Mouse (Mus musculus) midbrain, embryonic 16.5 days (tissue): Measurements from ENCODE around the gene Medag. TPM values are rescaled to one million over a fixed set of nuclear protein-coding genes. Genes with fewer than 3 reads are reported as not detected.

ENCODE experiments used
- ATAC-seq: fragments of 200-750 bp; cut with Nextera tagmentation; 2 replicates; pipeline ENCODE4 v1.8.0; 2017; ENCODE audit warnings: moderate TSS enrichment
- H3K27ac ChIP-seq: fragments of 300-500 bp; sonication (generic); 2 replicates; pipeline ENCODE4 v1.5.1; 2014; ENCODE audit warnings: mild to moderate bottlenecking, low read length, mixed read lengths
- H3K27me3 ChIP-seq: fragments of 300-500 bp; sonication (generic); 2 replicates; pipeline ENCODE4 v1.6.1; 2014; ENCODE audit warnings: low read depth, low read length, mixed read lengths; ENCODE audit not compliant: control insufficient read depth, insufficient read depth
- H3K36me3 ChIP-seq: fragments of 300-500 bp; sonication (generic); 2 replicates; pipeline ENCODE4 v1.6.1; 2014; ENCODE audit warnings: mild to moderate bottlenecking, low read length, moderate library complexity, mixed read lengths; ENCODE audit not compliant: control insufficient read depth, insufficient read depth
- H3K4me1 ChIP-seq: fragments of 300-500 bp; sonication (generic); 2 replicates; pipeline ENCODE4 v1.6.1; 2014; ENCODE audit warnings: mild to moderate bottlenecking, low read length, mixed read lengths; ENCODE audit not compliant: control insufficient read depth, insufficient read depth
- H3K4me2 ChIP-seq: fragments of 300-500 bp; sonication (generic); 2 replicates; pipeline ENCODE4 v1.6.1; 2014; ENCODE audit warnings: mild to moderate bottlenecking, low read length, mixed read lengths
- H3K4me3 ChIP-seq: fragments of 300-500 bp; sonication (generic); 2 replicates; pipeline ENCODE4 v1.5.1; 2014; ENCODE audit warnings: low read depth, mild to moderate bottlenecking, low read length, moderate library complexity, mixed read lengths
- H3K9ac ChIP-seq: fragments of 300-500 bp; sonication (generic); 2 replicates; pipeline ENCODE4 v1.6.1; 2014; ENCODE audit warnings: low read depth, low read length, mixed read lengths
- H3K9me3 ChIP-seq: fragments of 300-500 bp; sonication (generic); replicated peaks from 2 replicates; pipeline ENCODE4 v1.6.1; 2014; ENCODE audit warnings: mild to moderate bottlenecking, low read length, mixed read lengths; ENCODE audit not compliant: control insufficient read depth, poor library complexity, severe bottlenecking
- WGBS: fragments of 180-500 bp; shearing (Covaris S2); extraction: QIAGEN DNeasy Blood & Tissue Kit; methylation state at CpG from one replicate; pipeline ENCODE4 v1.1.7; 2014; 5-methylcytosine and 5-hydroxymethylcytosine counted together
- polyA plus RNA-seq: library from polyadenylated mRNA; unstranded; fragments of >200 nt; fragmentation: Nextera tagmentation; extraction: Ambion mirVana; gene quantifications from 2 replicates; pipeline ENCODE4 v1.2.1, GENCODE M21; 2015

Gene Medag
- polyA plus RNA-seq, 1 experiment from 2014 or later: 2.0 TPM

DNA sequence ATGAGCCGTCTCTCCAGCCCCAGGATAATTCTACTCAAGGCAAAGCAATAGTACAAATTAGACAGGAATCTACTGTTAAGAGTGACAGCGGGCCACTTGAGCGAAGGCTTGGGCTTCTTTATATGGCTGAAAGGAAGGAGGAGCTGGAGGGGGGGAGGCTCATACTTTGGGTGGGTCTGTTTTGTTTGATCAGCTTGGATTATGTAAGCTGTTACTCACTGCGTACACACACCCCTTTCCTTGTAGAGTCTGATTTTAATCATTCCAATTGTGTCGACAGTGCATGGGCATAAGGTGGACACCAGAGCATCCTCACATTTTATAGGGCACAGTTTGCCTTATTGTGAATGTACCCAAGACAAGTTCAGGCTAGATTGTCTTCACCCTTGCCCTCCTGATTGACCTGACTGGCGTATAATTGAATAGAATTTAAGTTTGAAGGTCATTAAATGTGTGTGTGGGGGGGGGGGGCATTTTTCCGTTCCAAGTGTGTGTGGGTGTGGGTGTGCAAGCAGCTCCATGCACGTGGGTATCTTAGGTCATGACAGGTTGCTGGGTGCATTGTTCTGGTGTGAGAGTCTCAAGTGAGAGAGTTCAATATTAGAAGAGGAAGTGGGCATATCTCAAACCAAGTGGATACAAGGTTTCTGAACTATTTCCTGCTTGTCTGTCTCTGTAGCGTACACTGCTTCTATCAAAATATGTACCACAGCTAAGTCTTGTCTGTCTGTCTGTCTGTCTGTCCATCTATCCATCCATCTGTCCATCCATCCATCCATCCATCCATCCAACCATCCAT lies 3.0 kb downstream of the Medag start:
- Histone ChIP-seq H3K36me3 (no peaks in the 10 kb centered on the region), H3K9ac (no peak overlapping the region), H3K27ac (no peak overlapping the region), H3K9me3 (no peaks in the 10 kb centered on the region), H3K27me3 (peaks cover 3% of the 10 kb centered on the region; the same call in 1 of the 2 replicates), H3K4me1 (peaks cover 18% of the 10 kb centered on the region), H3K4me2 (no peak overlapping the region), H3K4me3 (no peak overlapping the region)
- 82% methylated on average over 9 of the region's 9 CpGs for WGBS
- ATAC-seq: no peak

DNA sequence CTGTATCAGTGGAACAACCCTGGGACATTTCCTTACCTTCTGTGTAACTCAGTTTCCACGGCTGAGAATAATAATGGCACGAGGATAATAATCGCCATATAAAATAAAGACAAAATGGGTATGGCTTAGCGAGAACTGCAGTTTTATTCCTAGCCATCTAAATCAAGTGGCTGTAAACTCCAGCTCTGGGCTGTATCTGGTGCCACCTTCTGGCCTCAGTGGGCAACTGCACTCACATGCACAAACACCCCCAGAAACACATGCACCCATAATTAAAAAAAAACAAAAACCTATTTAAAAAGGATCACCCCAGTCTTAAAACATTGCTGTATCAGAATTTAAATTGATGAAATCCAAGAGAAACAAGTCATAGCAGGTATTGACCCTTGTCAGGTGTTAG lies 5.8 kb downstream of the Medag start:
- H3K27ac ChIP-seq: no peak overlapping the region
- ATAC-seq: no peak
- H3K36me3 ChIP-seq: no peaks in the 10 kb centered on the region
- H3K9me3 ChIP-seq: no peaks in the 10 kb centered on the region
- 97% methylated on average over 4 of the region's 4 CpGs for WGBS
- no peak overlapping the region for H3K4me3 ChIP-seq
- H3K4me1 ChIP-seq: peaks cover 3% of the 10 kb centered on the region
- H3K9ac ChIP-seq: no peak overlapping the region
- H3K4me2 ChIP-seq: no peak overlapping the region
- H3K27me3 ChIP-seq: peaks cover 3% of the 10 kb centered on the region; the same call in 1 of the 2 replicates

DNA sequence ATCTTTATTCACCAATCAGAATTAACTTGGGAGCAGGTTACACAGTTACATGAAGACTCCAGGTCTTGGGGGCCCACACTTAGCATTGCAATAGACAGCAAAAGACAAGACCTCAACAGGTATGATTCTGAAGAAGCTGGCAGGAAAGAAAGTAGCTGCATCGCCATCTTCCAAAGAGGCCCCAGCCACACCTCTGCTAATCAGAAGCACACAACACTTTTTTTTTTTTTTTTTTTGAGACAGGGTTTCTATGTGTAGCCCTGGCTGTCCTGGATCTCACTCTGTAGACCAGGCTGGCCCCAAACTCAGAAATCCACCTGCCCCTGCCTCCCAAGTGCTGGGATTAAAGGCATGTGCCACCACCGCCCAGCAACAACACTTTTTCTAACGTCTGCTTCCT lies 15.0 kb downstream of the Medag start:
- Histone ChIP-seq H3K9ac (no peak overlapping the region), H3K36me3 (no peaks in the 10 kb centered on the region), H3K4me3 (no peak overlapping the region), H3K4me2 (no peak overlapping the region), H3K9me3 (no peaks in the 10 kb centered on the region), H3K27me3 (no peaks in the 10 kb centered on the region), H3K27ac (no peak overlapping the region), H3K4me1 (peaks cover 12% of the 10 kb centered on the region)
- 97% methylated on average over 3 of the region's 3 CpGs for WGBS
- ATAC-seq: no peak

DNA sequence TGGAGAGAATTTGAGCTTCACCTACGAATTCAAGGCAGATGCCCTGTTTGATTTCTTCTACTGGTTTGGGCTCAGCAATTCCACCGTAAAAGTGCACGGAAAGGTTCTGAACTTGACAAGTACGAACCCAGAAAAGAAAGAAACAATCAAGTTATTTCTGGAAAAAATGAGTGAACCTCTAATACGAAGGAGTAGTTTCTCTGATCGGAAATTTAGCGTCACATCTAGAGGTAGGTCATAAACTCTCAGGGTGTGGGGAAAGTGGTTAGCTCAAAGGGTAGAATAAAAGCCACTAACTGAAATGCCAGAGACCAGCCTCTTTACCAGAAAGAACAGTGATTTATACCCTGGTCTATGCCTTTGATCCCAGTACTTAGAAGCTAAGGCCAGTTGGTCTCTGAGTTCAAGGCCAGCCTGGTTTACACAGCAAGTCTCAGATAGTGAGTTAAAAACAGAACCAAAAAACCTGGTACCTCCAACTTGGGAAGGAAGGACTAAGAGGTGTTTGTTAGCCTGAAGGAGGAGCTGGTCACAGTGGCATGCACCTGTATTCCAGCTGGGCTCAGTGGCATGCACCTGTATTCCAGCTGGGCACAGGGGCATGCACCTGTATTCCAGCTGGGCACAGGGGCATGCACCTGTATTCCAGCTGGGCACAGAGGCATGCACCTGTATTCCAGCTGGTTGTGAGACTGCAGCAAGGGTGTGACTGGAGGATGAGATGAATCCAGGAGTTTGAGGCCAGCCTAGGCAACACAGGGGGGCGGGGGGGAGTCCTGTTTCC lies 15.9 kb downstream of the Medag start:
- Histone ChIP-seq H3K36me3 (no peaks in the 10 kb centered on the region), H3K9ac (no peak overlapping the region), H3K4me1 (peaks cover 12% of the 10 kb centered on the region), H3K27ac (no peak overlapping the region), H3K4me3 (no peak overlapping the region), H3K9me3 (no peaks in the 10 kb centered on the region), H3K4me2 (no peak overlapping the region), H3K27me3 (no peaks in the 10 kb centered on the region)
- no peak for ATAC-seq
- WGBS: 94% methylated on average over 8 of the region's 8 CpGs

DNA sequence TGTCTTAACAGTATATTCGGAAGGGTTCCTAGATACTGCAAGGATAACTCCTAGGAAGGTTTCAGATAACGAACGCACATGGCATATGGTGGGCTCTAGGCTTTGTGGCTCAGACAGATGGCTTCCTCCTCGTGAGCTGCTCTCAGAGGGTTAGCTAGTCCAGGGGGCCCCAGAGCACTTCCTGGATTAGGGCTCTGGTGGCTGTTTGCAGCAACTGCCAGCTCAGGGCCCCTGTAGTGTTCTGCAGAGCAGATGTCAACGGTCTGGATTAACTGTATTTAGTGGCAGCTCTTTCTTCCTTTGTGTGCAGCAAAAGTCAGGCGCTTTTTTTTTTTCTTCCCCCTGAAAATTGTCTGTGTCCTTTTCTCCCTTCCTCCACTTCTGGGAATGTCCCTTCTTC lies 16.8 kb downstream of the Medag start:
- peak overlapping the region; percentile 35; the same call in 1 of the 2 replicates for H3K9ac ChIP-seq
- no peaks in the 10 kb centered on the region for H3K9me3 ChIP-seq
- H3K4me2 ChIP-seq: peak overlapping the region; percentile 6; the same call in 1 of the 2 replicates
- H3K4me1 ChIP-seq: peaks cover 12% of the 10 kb centered on the region
- H3K4me3 ChIP-seq: no peak overlapping the region
- H3K36me3 ChIP-seq: no peaks in the 10 kb centered on the region
- ATAC-seq: 0 out of 2 replicates have a peak, but pooled peaks have one; percentile 45
- WGBS: 2% methylated on average over 6 of the region's 6 CpGs
- H3K27me3 ChIP-seq: no peaks in the 10 kb centered on the region
- peak overlapping the region; percentile 39; the same call in 1 of the 2 replicates for H3K27ac ChIP-seq

DNA sequence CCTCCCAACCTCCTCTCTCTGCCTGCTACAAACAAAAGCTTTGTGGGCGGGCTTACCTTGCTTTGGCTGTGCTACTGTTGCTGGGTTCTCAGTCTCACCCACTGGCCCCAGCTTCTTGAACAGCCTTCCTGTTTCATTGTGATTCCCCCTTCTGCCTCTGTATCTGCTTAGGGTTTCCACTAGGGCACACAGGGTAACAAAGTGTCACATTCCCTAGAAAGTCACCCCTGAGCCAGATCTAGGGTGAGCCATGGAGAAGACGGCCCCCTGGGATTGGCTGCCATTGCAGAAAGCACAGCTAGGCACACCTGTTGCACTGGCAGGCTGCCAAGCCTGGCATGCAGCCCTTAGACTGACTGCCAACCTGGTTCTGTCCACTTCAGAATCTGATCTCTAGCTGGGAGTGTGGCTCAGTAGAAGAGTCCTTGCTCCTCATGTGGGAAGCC lies 17.3 kb downstream of the Medag start:
- peak overlapping the region; percentile 39 for H3K27ac ChIP-seq
- no peaks in the 10 kb centered on the region for H3K27me3 ChIP-seq
- no peak overlapping the region for H3K9ac ChIP-seq
- no peaks in the 10 kb centered on the region for H3K9me3 ChIP-seq
- no peaks in the 10 kb centered on the region for H3K36me3 ChIP-seq
- 26% methylated on average over 2 of the region's 2 CpGs for WGBS
- peak; percentile 48; the same call in 1 of the 2 replicates for ATAC-seq
- H3K4me1 ChIP-seq: peaks cover 12% of the 10 kb centered on the region
- no peak overlapping the region for H3K4me2 ChIP-seq
- H3K4me3 ChIP-seq: no peak overlapping the region

DNA sequence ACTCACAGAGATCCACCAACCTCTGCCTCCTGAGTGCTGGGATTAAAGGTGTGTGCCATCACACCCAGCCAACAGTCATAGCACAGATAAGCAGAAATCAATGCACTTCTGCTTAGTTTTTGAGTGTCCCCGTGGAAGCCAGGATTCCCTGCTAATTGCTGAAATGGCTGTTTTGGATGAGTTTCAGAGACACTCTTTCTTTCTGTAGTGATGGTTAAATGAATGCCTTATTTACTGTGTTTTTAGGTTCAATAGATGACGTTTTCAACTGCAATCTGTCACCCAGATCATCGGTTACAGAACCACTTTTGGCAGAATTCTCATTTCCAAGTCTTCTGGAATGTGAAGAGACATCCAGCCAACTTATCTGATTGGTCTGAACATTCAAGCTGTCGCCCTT lies 18.0 kb downstream of the Medag start:
- H3K27ac ChIP-seq: no peak overlapping the region
- H3K4me2 ChIP-seq: no peak overlapping the region
- H3K27me3 ChIP-seq: no peaks in the 10 kb centered on the region
- no peak for ATAC-seq
- H3K9ac ChIP-seq: no peak overlapping the region
- H3K4me1 ChIP-seq: peaks cover 12% of the 10 kb centered on the region
- H3K36me3 ChIP-seq: no peaks in the 10 kb centered on the region
- H3K9me3 ChIP-seq: no peaks in the 10 kb centered on the region
- 84% methylated on average over 4 of the region's 4 CpGs for WGBS
- no peak overlapping the region for H3K4me3 ChIP-seq

DNA sequence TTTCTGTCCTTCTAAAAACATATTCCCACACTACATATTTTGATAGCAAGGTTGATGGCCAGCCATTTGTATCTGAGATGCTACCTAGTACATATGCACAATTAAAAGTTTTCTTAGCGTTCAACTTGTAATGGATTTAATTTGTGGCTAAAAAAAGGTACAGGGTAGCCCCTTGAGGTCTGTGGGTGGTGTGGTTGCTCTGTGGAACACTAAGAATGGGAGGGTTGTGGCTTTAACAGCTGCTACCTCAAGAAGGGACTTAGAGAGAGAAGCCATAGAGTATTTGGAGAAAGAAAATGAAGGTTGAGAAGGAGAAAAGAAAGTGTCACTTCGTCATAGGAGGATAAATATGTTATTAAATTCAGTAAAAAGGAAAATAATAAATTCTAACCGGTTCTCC lies 19.4 kb downstream of the Medag start:
- H3K27ac ChIP-seq: no peak overlapping the region
- no peak overlapping the region for H3K4me3 ChIP-seq
- H3K36me3 ChIP-seq: no peaks in the 10 kb centered on the region
- no peaks in the 10 kb centered on the region for H3K27me3 ChIP-seq
- H3K4me2 ChIP-seq: no peak overlapping the region
- WGBS: 93% methylated on average over 3 of the region's 3 CpGs
- H3K4me1 ChIP-seq: peaks cover 12% of the 10 kb centered on the region
- no peak overlapping the region for H3K9ac ChIP-seq
- no peak for ATAC-seq
- H3K9me3 ChIP-seq: no peaks in the 10 kb centered on the region

DNA sequence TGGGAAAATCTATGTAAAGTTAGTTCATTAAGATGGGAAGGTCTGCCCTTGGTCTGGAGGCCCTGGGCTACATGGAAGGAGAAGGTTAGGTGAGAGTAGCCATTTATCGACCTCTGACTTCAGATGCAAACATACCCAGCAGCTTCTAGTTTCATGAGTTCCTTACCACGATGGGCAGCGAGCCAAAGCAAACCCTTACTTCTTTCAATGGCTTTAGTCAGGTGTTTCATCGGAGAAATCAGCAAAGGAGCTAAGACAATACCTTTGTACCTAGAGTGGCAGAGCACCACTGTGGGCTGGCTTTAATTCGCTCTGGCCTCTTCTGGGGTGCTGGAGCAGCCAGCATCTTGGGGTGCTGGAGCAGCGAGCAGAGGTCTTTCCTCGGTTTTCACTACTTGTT lies 22.1 kb downstream of the Medag start:
- no peaks in the 10 kb centered on the region for H3K9me3 ChIP-seq
- peaks cover 4% of the 10 kb centered on the region for H3K4me1 ChIP-seq
- 73% methylated on average over 7 of the region's 7 CpGs for WGBS
- H3K4me2 ChIP-seq: no peak overlapping the region
- no peaks in the 10 kb centered on the region for H3K27me3 ChIP-seq
- no peak overlapping the region for H3K9ac ChIP-seq
- H3K36me3 ChIP-seq: no peaks in the 10 kb centered on the region
- H3K4me3 ChIP-seq: no peak overlapping the region
- ATAC-seq: no peak
- H3K27ac ChIP-seq: no peak overlapping the region
